Mouse (Mus musculus): ENCODE measurements around the gene Mxi1. TPM values are rescaled to one million over a fixed set of nuclear protein-coding genes. Genes with fewer than 3 reads are reported as not detected.
A peak's percentile ranks its signal among the peaks of the same experiment; 100 is the strongest.

Gene Mxi1
- total RNA-seq, 2 experiments from 2014 or later = 37.0 to 40.7 TPM

GRCm38 (mm10) chr19:53354271-53355000, 44.1 kb downstream of the Mxi1 start:
- intact Hi-C loops (cut with DNase I) = no loop called here
- DNase-seq = no peak

GRCm38 (mm10) chr19:53355065-53355464, 44.7 kb downstream of the Mxi1 start:
- intact Hi-C loops (cut with DNase I) = no loop called here

GRCm38 (mm10) chr19:53359160-53360033, 49.1 kb downstream of the Mxi1 start:
- DNase-seq = peak; percentile 54 to 58
- intact Hi-C loops (cut with DNase I) = no loop called here

More at GRCm38 (mm10) chr19:53355065-53355464, 44.7 kb downstream of the Mxi1 start:
- DNase-seq = no peak

GRCm38 (mm10) chr19:53360265-53360958, 50.1 kb downstream of the Mxi1 start:
- intact Hi-C loops (cut with DNase I) = no loop called here
- no peak for DNase-seq

GRCm38 (mm10) chr19:53362967-53363366, 52.6 kb downstream of the Mxi1 start:
- DNase-seq = peak in 1 of 2 experiments; percentile 32
- intact Hi-C loops (cut with DNase I) = no loop called here

GRCm38 (mm10) chr19:53364551-53364950, 54.2 kb downstream of the Mxi1 start:
- intact Hi-C loops (cut with DNase I) = no loop called here
- no peak for DNase-seq

- intact Hi-C loops (cut with DNase I) = loop anchor here (5.0 kb wide), 1 partner anchor 53 kb away; the partner anchor contains the start of gene Mxi1
Measured at GRCm38 (mm10) chr19:53364963-53365362, 54.6 kb downstream of the Mxi1 start.

GRCm38 (mm10) chr19:53366057-53366775, 55.9 kb downstream of the Mxi1 start:
- no peak for DNase-seq
- intact Hi-C loops (cut with DNase I) = loop anchor here (5.0 kb wide), 1 partner anchor 54 kb away; the partner anchor contains the start of gene Mxi1

More at GRCm38 (mm10) chr19:53364963-53365362, 54.6 kb downstream of the Mxi1 start:
- DNase-seq = peak; percentile 69 to 76

GRCm38 (mm10) chr19:53366881-53367280, 56.6 kb downstream of the Mxi1 start:
- DNase-seq = no peak

GRCm38 (mm10) chr19:53369469-53370043, 59.2 kb downstream of the Mxi1 start:
- intact Hi-C loops (cut with DNase I) = loop anchor here (1.0 to 5.0 kb wide), 4 partner anchors 41 to 362 kb away; partner anchors contain the start of gene Mxi1
- DNase-seq = peak; percentile 85 to 88

More at GRCm38 (mm10) chr19:53366881-53367280, 56.6 kb downstream of the Mxi1 start:
- intact Hi-C loops (cut with DNase I) = loop anchor here (5.0 kb wide), 1 partner anchor 55 kb away; the partner anchor contains the start of gene Mxi1

GRCm38 (mm10) chr19:53370233-53370632, 59.9 kb downstream of the Mxi1 start:
- intact Hi-C loops (cut with DNase I) = loop anchor here (5.0 kb wide), 1 partner anchor 363 kb away; no protein-coding TSS in a partner anchor
- no peak for DNase-seq

GRCm38 (mm10) chr19:53371666-53372065, 61.3 kb downstream of the Mxi1 start, which contains the start of gene Gm10197:
Gene Gm10197 (minus strand): TSS chr19:53371766.
- intact Hi-C loops (cut with DNase I) = loop anchor here (5.0 kb wide), 1 partner anchor 364 kb away; no protein-coding TSS in a partner anchor
- no peak for DNase-seq

- no peak for DNase-seq
- intact Hi-C loops (cut with DNase I) = loop anchor here (5.0 kb wide), 1 partner anchor 366 kb away; no protein-coding TSS in a partner anchor
Measured at GRCm38 (mm10) chr19:53373570-53373969, 63.3 kb downstream of the Mxi1 start.

GRCm38 (mm10) chr19:53375299-53375698, 65.0 kb downstream of the Mxi1 start:
- intact Hi-C loops (cut with DNase I) = no loop called here
- DNase-seq = no peak

- no peak for DNase-seq
- intact Hi-C loops (cut with DNase I) = no loop called here
Measured at GRCm38 (mm10) chr19:53375816-53376215, 65.5 kb downstream of the Mxi1 start.

GRCm38 (mm10) chr19:53377652-53378051, 67.3 kb downstream of the Mxi1 start:
- DNase-seq = no peak
- intact Hi-C loops (cut with DNase I) = no loop called here

GRCm38 (mm10) chr19:53378421-53378820, 68.1 kb downstream of the Mxi1 start:
- intact Hi-C loops (cut with DNase I) = no loop called here
- DNase-seq = no peak

- no peak for DNase-seq
- intact Hi-C loops (cut with DNase I) = no loop called here
Measured at GRCm38 (mm10) chr19:53383336-53383735, 73.0 kb downstream of the Mxi1 start.

GRCm38 (mm10) chr19:53389417-53389816, 79.1 kb downstream of the Mxi1 start:
- intact Hi-C loops (cut with DNase I) = no loop called here
- DNase-seq = no peak

All from heart, postnatal 14 days (tissue).